9 mouse cellular contexts compared by ENCODE assay signal in genomic region chr2:172346933-172347611, GRCm38 (mm10). TPM values are rescaled to one million over a fixed set of nuclear protein-coding genes. Genes with fewer than 3 reads are reported as not detected.
A peak's percentile ranks its signal among the peaks of the same experiment; 100 is the strongest.
DNase-seq lines count a peak whose midpoint lies in the region; ATAC-seq and TF ChIP-seq lines count a peak whose summit lies in the region.
"Had no signal": no experiment of that assay in that cellular context is flagged by ENCODE, and none has a peak within 500 bp of the region (broad histone marks: within the 10 kb centered on the region; RNA-seq: fewer than 3 reads in every experiment).

No protein-coding gene starts in this region.

- TF ChIP-seq POLR2A in limb, embryonic 14.5 days (IDR thresholded peaks at IDR 0.05; ENCODE audit: borderline replicate concordance, extremely low read depth, insufficient read depth, insufficient read length) = no peak
- no peak for TF ChIP-seq POLR2A in spleen, adult 2 months (IDR thresholded peaks at IDR 0.05; ENCODE audit: low read depth, low read length)
- TF ChIP-seq POLR2A in thymus, adult 2 months (IDR thresholded peaks at IDR 0.05; ENCODE audit: control insufficient read depth, extremely low read depth, insufficient read depth, low read length, poor library complexity) = no peak

- no peak overlapping the region for H3K9ac ChIP-seq in limb, embryonic 12.5 days (replicated peaks)
- no peak overlapping the region for H3K9ac ChIP-seq in embryonic facial prominence, embryonic 15.5 days
- no peak overlapping the region for H3K9ac ChIP-seq in limb, embryonic 14.5 days (ENCODE audit: low read depth, low read length, severe bottlenecking)

- no peak for DNase-seq in limb, embryonic 10.5 days (ENCODE audit: low spot score)
- DNase-seq in limb, embryonic 14.5 days (ENCODE audit: low spot score) = no peak
- no peak for DNase-seq in spleen, adult 2 months (ENCODE audit: low read depth in 1 of 2, low spot score in 2 of 2)
- no peak for DNase-seq in left cerebral cortex, adult 2 months (ENCODE audit: extremely low spot score in 1 of 2, low spot score in 2 of 2)
- no peak for DNase-seq in thymus, adult 2 months
- no peak for DNase-seq in left cerebral cortex, postnatal 14 days (ENCODE audit: low spot score in 2 of 2)

- TF ChIP-seq CTCF in spleen, adult 2 months (IDR thresholded peaks at IDR 0.05; ENCODE audit: extremely low read depth, insufficient read depth, insufficient read length, insufficient replicate concordance) = no peak
- no peak for TF ChIP-seq CTCF in left cerebral cortex, adult 2 months (IDR thresholded peaks at IDR 0.05)
- no peak for TF ChIP-seq CTCF in thymus, adult 2 months (IDR thresholded peaks at IDR 0.05; ENCODE audit: borderline replicate concordance, control insufficient read depth, extremely low read depth, insufficient read depth, low read length, poor library complexity)

- intact Hi-C loops in left cerebral cortex, adult 2 months (cut with DNase I) = loop anchor here (10.0 kb wide), 1 partner anchor 1832 kb away; no protein-coding TSS in a partner anchor
- intact Hi-C loops in left cerebral cortex, postnatal 14 days (cut with DNase I) = no loop called here

- no peak for ATAC-seq in limb, embryonic 12.5 days (ENCODE audit: insufficient number of reproducible peaks, insufficient read depth, low FRiP score, low TSS enrichment, low read depth)
- no peak for ATAC-seq in embryonic facial prominence, embryonic 15.5 days (ENCODE audit: insufficient number of reproducible peaks, low FRiP score, low TSS enrichment, low read depth)
- ATAC-seq in limb, embryonic 14.5 days (ENCODE audit: low FRiP score, low read depth) = no peak

- peak overlapping the region; percentile 95; the same call in 1 of the 2 replicates for H3K4me2 ChIP-seq in limb, embryonic 12.5 days
- peak overlapping the region; percentile 98; the same call in 1 of the 2 replicates for H3K4me2 ChIP-seq in embryonic facial prominence, embryonic 15.5 days (replicated peaks)
- 0 out of 2 replicates have a peak overlapping the region, but pooled peaks have one; percentile 98 for H3K4me2 ChIP-seq in limb, embryonic 14.5 days (replicated peaks; ENCODE audit: low read depth, low read length, severe bottlenecking)

- H3K36me3 ChIP-seq in limb, embryonic 12.5 days = no peaks in the 10 kb centered on the region
- no peaks in the 10 kb centered on the region for H3K36me3 ChIP-seq in limb, embryonic 10.5 days
- H3K36me3 ChIP-seq in embryonic facial prominence, embryonic 15.5 days = no peaks in the 10 kb centered on the region
- H3K36me3 ChIP-seq in limb, embryonic 14.5 days (ENCODE audit: control insufficient read depth, insufficient read depth, low read length) = no peaks in the 10 kb centered on the region
- H3K36me3 ChIP-seq in spleen, adult 2 months (ENCODE audit: control insufficient read depth, insufficient read depth, low read length) = no peaks in the 10 kb centered on the region
- H3K36me3 ChIP-seq in thymus, adult 2 months (ENCODE audit: control insufficient read depth, insufficient read depth, low read length) = no peaks in the 10 kb centered on the region

- peaks cover 10% of the 10 kb centered on the region; the same call in 1 of the 2 replicates for H3K4me1 ChIP-seq in limb, embryonic 12.5 days (replicated peaks)
- H3K4me1 ChIP-seq in limb, embryonic 10.5 days = peaks cover 28% of the 10 kb centered on the region
- H3K4me1 ChIP-seq in embryonic facial prominence, embryonic 15.5 days = peaks cover 21% of the 10 kb centered on the region
- H3K4me1 ChIP-seq in limb, embryonic 14.5 days (ENCODE audit: control insufficient read depth, insufficient read depth, low read length) = peaks cover 9% of the 10 kb centered on the region
- H3K4me1 ChIP-seq in spleen, adult 2 months (ENCODE audit: control insufficient read depth, insufficient read depth, insufficient read length) = peaks cover 5% of the 10 kb centered on the region; the same call in 1 of the 2 replicates
- H3K4me1 ChIP-seq in thymus, adult 2 months (replicated peaks; ENCODE audit: control insufficient read depth, insufficient read depth, low read length) = peaks cover 10% of the 10 kb centered on the region

- peak overlapping the region; percentile 72; the same call in 1 of the 2 replicates for H3K4me3 ChIP-seq in limb, embryonic 12.5 days (replicated peaks)
- H3K4me3 ChIP-seq in limb, embryonic 10.5 days = no peak overlapping the region
- no peak overlapping the region; the same call in 1 of the 2 replicates for H3K4me3 ChIP-seq in embryonic facial prominence, embryonic 15.5 days (replicated peaks)
- no peak overlapping the region for H3K4me3 ChIP-seq in limb, embryonic 14.5 days (replicated peaks; ENCODE audit: low read length)
- 0 out of 2 replicates have a peak overlapping the region, but pooled peaks have one; percentile 76 for H3K4me3 ChIP-seq in spleen, adult 2 months (ENCODE audit: extremely low read depth, insufficient read depth, insufficient read length)
- H3K4me3 ChIP-seq in left cerebral cortex, adult 2 months = no peak overlapping the region
- no peak overlapping the region for H3K4me3 ChIP-seq in thymus, adult 2 months (ENCODE audit: control insufficient read depth, insufficient read depth, low read length)

- 0 out of 2 replicates have a peak, but pooled peaks cover 7% of the 10 kb centered on the region for H3K27me3 ChIP-seq in limb, embryonic 12.5 days
- H3K27me3 ChIP-seq in limb, embryonic 10.5 days (ENCODE audit: low read depth, poor library complexity, severe bottlenecking) = peaks cover 21% of the 10 kb centered on the region
- H3K27me3 ChIP-seq in embryonic facial prominence, embryonic 15.5 days = no peaks in the 10 kb centered on the region
- no peaks in the 10 kb centered on the region for H3K27me3 ChIP-seq in limb, embryonic 14.5 days (ENCODE audit: control insufficient read depth, insufficient read depth, low read length)
- no peaks in the 10 kb centered on the region for H3K27me3 ChIP-seq in spleen, adult 2 months (ENCODE audit: control insufficient read depth, insufficient read depth, low read length)
- no peaks in the 10 kb centered on the region for H3K27me3 ChIP-seq in thymus, adult 2 months (ENCODE audit: control insufficient read depth, insufficient read depth, low read length)

- H3K27ac ChIP-seq in limb, embryonic 12.5 days = no peak overlapping the region
- no peak overlapping the region for H3K27ac ChIP-seq in limb, embryonic 10.5 days
- no peak overlapping the region for H3K27ac ChIP-seq in embryonic facial prominence, embryonic 15.5 days (replicated peaks)
- H3K27ac ChIP-seq in limb, embryonic 14.5 days (replicated peaks; ENCODE audit: low read depth, low read length) = no peak overlapping the region
- no peak overlapping the region; the same call in 1 of the 2 replicates for H3K27ac ChIP-seq in spleen, adult 2 months (ENCODE audit: insufficient read depth, low read length)
- no peak overlapping the region for H3K27ac ChIP-seq in left cerebral cortex, adult 2 months
- H3K27ac ChIP-seq in thymus, adult 2 months (ENCODE audit: control insufficient read depth, insufficient read depth, low read length) = no peak overlapping the region
- H3K27ac ChIP-seq: macrophage had no signal

- no peaks in the 10 kb centered on the region for H3K9me3 ChIP-seq in limb, embryonic 12.5 days
- H3K9me3 ChIP-seq in limb, embryonic 10.5 days (replicated peaks) = no peaks in the 10 kb centered on the region
- no peaks in the 10 kb centered on the region for H3K9me3 ChIP-seq in embryonic facial prominence, embryonic 15.5 days (replicated peaks)
- H3K9me3 ChIP-seq in limb, embryonic 14.5 days (ENCODE audit: control insufficient read depth, low read length) = no peaks in the 10 kb centered on the region

- 55% methylated on average over 8 of the region's 8 CpGs for WGBS in limb, embryonic 12.5 days
- WGBS in limb, embryonic 10.5 days = 63% methylated on average over 8 of the region's 8 CpGs
- 55% methylated on average over 8 of the region's 8 CpGs for WGBS in embryonic facial prominence, embryonic 15.5 days
- 65% methylated on average over 8 of the region's 8 CpGs for WGBS in limb, embryonic 14.5 days
- WGBS in spleen, adult 2 months = 86% methylated on average over 8 of the region's 8 CpGs
- WGBS in thymus, adult 2 months = 94% methylated on average over 8 of the region's 8 CpGs

RNA-seq across cellular contexts. Expression of gene Fam210b, which starts 1.7 kb away (rescaled TPM):
- 17.0 and 18.8 TPM in 2 replicates for polyA plus RNA-seq in limb, embryonic 12.5 days (2016; fragmentation: Nextera tagmentation; extraction: Ambion mirVana)
- 10.7 and 13.7 TPM in 2 replicates for polyA plus RNA-seq in limb, embryonic 10.5 days (2016; fragmentation: Nextera tagmentation; extraction: Ambion mirVana)
- polyA plus RNA-seq in embryonic facial prominence, embryonic 15.5 days (2015; fragmentation: Nextera tagmentation; extraction: Ambion mirVana) = 19.0 and 21.3 TPM in 2 replicates
- 9.8 and 10.7 TPM in 2 replicates for polyA plus RNA-seq in limb, embryonic 14.5 days (2012; rRNA removed)
- 14.6 and 16.5 TPM in 2 replicates for polyA plus RNA-seq in limb, embryonic 14.5 days (2014; fragmentation: Nextera tagmentation; extraction: Ambion mirVana)
- polyA plus RNA-seq in spleen, adult 2 months (2012; rRNA removed) = 15.0 and 18.1 TPM in 2 replicates
- total RNA-seq in left cerebral cortex, adult 2 months (2021) = 10 to 100 TPM; 10.9 to 12.6 TPM
- 6.0 and 6.9 TPM in 2 replicates for polyA plus RNA-seq in thymus, adult 2 months (2012; rRNA removed)
- total RNA-seq in left cerebral cortex, postnatal 14 days (2021) = 10 to 100 TPM; 13.9 to 15.8 TPM

RNA-seq across cellular contexts. Expression of gene Aurka, which starts 23.3 kb away (rescaled TPM):
- polyA plus RNA-seq in limb, embryonic 12.5 days (2016; fragmentation: Nextera tagmentation; extraction: Ambion mirVana) = 155 and 160 TPM in 2 replicates
- polyA plus RNA-seq in limb, embryonic 10.5 days (2016; fragmentation: Nextera tagmentation; extraction: Ambion mirVana) = 223 and 238 TPM in 2 replicates
- 76.0 and 84.8 TPM in 2 replicates for polyA plus RNA-seq in embryonic facial prominence, embryonic 15.5 days (2015; fragmentation: Nextera tagmentation; extraction: Ambion mirVana)
- polyA plus RNA-seq in limb, embryonic 14.5 days (2012; rRNA removed) = 49.8 and 58.7 TPM in 2 replicates
- polyA plus RNA-seq in limb, embryonic 14.5 days (2014; fragmentation: Nextera tagmentation; extraction: Ambion mirVana) = 85.3 and 98.9 TPM in 2 replicates
- polyA plus RNA-seq in spleen, adult 2 months (2012; rRNA removed) = 8.1 and 10.0 TPM in 2 replicates
- total RNA-seq in left cerebral cortex, adult 2 months (2021) = 1 to 10 TPM in 1 of 2 experiments, under 1 TPM in 1; 0.87 to 1.2 TPM
- 47.7 and 52.1 TPM in 2 replicates for polyA plus RNA-seq in thymus, adult 2 months (2012; rRNA removed)
- total RNA-seq in left cerebral cortex, postnatal 14 days (2021) = 1 to 10 TPM; 1.8 to 2.1 TPM

RNA-seq across cellular contexts. Expression of gene Cstf1, which starts 23.4 kb away (rescaled TPM):
- 48.8 and 52.4 TPM in 2 replicates for polyA plus RNA-seq in limb, embryonic 12.5 days (2016; fragmentation: Nextera tagmentation; extraction: Ambion mirVana)
- 59.7 and 61.5 TPM in 2 replicates for polyA plus RNA-seq in limb, embryonic 10.5 days (2016; fragmentation: Nextera tagmentation; extraction: Ambion mirVana)
- 31.7 and 38.0 TPM in 2 replicates for polyA plus RNA-seq in embryonic facial prominence, embryonic 15.5 days (2015; fragmentation: Nextera tagmentation; extraction: Ambion mirVana)
- 50.7 and 58.0 TPM in 2 replicates for polyA plus RNA-seq in limb, embryonic 14.5 days (2012; rRNA removed)
- polyA plus RNA-seq in limb, embryonic 14.5 days (2014; fragmentation: Nextera tagmentation; extraction: Ambion mirVana) = 36.9 and 43.7 TPM in 2 replicates
- 26.0 and 31.5 TPM in 2 replicates for polyA plus RNA-seq in spleen, adult 2 months (2012; rRNA removed)
- 10 to 100 TPM; 22.1 to 23.8 TPM for total RNA-seq in left cerebral cortex, adult 2 months (2021)
- polyA plus RNA-seq in thymus, adult 2 months (2012; rRNA removed) = 79.1 and 97.7 TPM in 2 replicates
- 10 to 100 TPM; 22.5 to 25.4 TPM for total RNA-seq in left cerebral cortex, postnatal 14 days (2021)

RNA-seq across cellular contexts. Expression of gene Cass4, which starts 46.5 kb away (rescaled TPM):
- 0.24 and 0.31 TPM in 2 replicates for polyA plus RNA-seq in limb, embryonic 12.5 days (2016; fragmentation: Nextera tagmentation; extraction: Ambion mirVana)
- polyA plus RNA-seq in limb, embryonic 10.5 days (2016; fragmentation: Nextera tagmentation; extraction: Ambion mirVana) = 0.11 and 0.39 TPM in 2 replicates
- polyA plus RNA-seq in embryonic facial prominence, embryonic 15.5 days (2015; fragmentation: Nextera tagmentation; extraction: Ambion mirVana) = 0.79 and 1.1 TPM in 2 replicates
- 0.16 and 0.33 TPM in 2 replicates for polyA plus RNA-seq in limb, embryonic 14.5 days (2012; rRNA removed)
- 0.28 and 0.50 TPM in 2 replicates for polyA plus RNA-seq in limb, embryonic 14.5 days (2014; fragmentation: Nextera tagmentation; extraction: Ambion mirVana)
- 1.6 and 2.0 TPM in 2 replicates for polyA plus RNA-seq in spleen, adult 2 months (2012; rRNA removed)
- total RNA-seq in left cerebral cortex, adult 2 months (2021) = under 1 TPM; 0.16 to 0.43 TPM
- polyA plus RNA-seq in thymus, adult 2 months (2012; rRNA removed) = 2.2 and 2.8 TPM in 2 replicates
- total RNA-seq in left cerebral cortex, postnatal 14 days (2021) = under 1 TPM; 0.53 to 0.85 TPM

Comparison
In these comparisons a context has a peak if more than half of its experiments do, and no peak if none do; other contexts are left out.
1. H3K4me3 ChIP-seq: peak in limb, embryonic 12.5 days (single experiment) and spleen, adult 2 months (single experiment); none in limb, embryonic 10.5 days (single experiment), embryonic facial prominence, embryonic 15.5 days (single experiment), limb, embryonic 14.5 days (single experiment), left cerebral cortex, adult 2 months (single experiment) and thymus, adult 2 months (single experiment).
2. Peak in every context shown above with its lines, with median percentiles within 50 percentile points of each other: H3K4me2 ChIP-seq.